Mouse (Mus musculus) kidney, postnatal 36 days (tissue): Measurements from ENCODE around the gene Ddc.

Experiments
- DNase-seq, 2 experiments: peaks; one replicate each; pipeline ENCODE4 v3.0.0; 2021 to 2022; ENCODE audit warnings: mixed read lengths in 2 of 2

Gene Ddc

DNA sequence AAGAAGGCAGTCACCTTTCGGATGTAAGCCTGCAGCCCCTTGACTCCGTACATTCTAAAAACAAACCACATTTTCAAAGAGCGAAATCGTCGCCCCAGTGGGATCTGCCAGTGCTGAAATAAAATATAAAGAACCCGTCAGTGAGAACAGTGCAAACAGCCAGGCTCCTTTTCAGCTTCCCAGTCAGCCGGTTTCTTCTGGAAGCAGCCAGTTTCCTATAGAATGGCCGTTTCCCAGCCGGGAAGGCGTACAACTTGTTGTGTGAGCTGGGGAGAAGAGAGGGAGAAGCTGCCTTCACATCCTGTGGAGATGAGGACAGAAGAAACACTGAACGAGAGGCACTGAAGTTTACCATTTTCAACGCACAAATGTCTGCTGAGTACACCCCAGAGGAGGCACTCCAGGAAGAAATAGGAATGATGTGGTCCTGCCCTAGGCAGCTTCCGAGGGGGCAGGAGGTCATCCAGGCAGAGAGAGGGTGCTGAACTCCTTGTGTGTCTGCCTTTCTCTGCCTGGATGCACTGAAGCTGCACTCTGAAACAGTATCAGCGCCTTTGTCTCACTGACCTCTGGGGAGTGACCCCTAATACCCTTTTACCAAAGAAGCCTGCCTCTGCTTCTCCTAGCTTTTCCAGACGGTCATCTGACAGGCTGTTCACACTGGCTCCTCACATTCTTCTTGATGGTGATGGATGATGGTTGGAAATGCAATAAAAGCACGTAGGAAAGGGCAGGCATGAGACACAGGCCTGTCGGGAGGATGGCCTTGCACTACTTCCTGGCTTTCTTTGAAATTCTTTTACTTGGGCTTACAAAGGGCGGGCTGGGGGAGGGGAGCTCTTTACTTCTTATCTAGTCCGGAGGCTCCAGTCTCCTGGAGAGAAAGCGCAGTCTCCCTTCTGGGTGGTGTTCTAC is 75.5 kb downstream of the Ddc start:
- peak in 1 of 2 experiments; percentile 34 for DNase-seq

DNA sequence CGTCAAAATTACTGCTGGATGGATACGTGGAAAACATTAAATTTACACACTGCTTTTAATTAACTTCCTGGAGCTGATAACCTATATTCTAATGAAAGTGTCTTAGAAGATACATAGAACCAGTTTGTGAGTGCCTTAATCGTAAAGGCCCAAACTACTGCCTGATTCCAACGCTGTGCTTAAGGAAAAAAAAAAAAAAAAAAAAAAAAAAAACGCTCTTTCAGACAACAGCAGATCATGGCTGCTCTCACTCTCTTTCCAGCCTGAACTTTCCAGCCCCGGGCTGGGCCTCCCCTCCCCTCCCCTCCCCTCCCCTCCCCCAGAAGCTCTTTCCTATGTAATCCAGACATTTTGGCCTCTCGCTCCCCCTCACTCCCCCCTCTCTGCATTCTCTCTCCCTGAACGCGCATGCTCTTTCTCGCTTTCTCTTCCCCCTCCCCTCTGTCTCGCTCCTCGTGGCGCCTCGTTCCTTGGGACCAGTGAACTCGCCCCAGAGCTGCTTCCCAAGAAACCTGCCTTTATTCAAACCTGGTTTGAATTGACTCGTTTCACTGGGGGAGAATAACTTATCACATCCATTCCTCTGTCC is 76.5 kb downstream of the Ddc start:
- peak in 1 of 2 experiments; percentile 43 for DNase-seq

DNA sequence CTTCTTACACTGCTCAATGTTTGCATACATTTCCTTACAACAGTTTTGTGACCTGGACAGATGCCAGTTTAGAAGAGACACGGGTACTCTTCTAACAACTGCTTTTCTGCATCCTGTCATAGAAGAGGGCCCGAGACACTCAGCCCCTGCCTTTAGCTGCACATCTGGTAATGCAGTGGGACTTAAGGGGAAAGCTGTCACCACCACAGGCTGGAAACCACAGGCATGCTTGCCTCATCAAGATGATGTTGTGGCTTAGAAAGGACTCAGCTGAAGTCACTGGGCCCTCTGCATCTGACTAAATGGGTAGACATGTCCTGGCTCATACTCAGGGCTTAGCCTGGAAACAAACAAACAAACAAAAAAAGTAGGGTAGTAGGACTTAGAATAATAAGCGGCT is 77.2 kb downstream of the Ddc start:
- no peak for DNase-seq

DNA sequence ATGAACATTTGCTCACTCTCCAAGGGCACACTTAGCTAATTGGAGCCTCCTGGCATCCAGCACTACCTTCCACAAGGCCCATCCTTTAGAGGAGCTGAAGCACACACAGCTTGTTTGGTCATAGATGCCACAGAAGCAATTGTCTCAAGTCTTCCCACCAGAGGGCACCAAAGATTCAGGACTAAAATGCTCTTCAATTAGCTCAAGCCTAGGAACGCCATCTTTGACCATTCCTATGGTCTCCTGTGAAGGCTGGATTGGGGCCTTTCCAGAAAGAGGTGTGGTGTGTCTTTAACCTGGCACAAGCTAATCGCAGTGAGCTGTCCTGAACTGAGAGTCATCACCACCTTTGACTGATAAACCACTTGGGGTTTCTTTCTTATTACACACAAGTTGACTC is 77.7 kb downstream of the Ddc start:
- DNase-seq: peak; percentile 81 to 83

DNA sequence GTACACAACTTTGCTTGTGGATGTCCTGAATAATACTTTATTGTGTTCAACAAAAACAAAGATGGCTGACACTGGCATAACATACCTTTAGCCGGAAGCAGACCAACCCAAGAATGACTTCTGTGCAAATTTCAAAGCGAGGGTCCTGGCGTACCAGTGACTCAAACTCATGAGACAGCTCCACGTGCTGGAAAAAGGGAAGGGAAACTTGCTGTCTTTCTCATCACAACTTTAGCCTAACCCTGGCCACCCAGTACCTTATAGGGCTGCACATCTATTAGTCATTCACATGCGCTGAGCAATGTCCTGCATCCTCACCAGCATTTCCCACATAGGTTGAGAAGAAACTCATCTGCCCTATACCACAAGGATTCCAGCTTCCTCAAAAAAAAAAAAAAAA is 78.7 kb downstream of the Ddc start:
- DNase-seq: no peak

DNA sequence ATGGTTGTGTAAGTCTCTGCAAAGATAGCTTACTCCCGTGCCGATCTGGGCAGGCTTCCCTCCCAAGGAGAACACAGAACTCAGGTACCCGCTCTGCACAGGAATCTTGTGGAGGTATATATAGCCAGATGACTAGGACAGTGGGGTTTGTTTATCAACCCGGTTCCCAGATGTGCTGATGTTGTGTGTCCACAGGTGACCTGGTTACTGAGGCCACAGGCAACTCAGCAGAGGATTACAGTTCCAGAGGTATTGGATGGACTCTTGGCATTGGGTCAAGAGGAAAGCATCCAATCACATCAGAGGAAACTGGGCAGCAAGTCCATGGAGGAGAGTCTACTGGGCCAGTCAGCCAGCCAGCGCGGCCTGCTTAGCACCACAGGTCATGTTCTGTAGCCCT is 79.1 kb downstream of the Ddc start:
- peak in 1 of 2 experiments; percentile 33 for DNase-seq

DNA sequence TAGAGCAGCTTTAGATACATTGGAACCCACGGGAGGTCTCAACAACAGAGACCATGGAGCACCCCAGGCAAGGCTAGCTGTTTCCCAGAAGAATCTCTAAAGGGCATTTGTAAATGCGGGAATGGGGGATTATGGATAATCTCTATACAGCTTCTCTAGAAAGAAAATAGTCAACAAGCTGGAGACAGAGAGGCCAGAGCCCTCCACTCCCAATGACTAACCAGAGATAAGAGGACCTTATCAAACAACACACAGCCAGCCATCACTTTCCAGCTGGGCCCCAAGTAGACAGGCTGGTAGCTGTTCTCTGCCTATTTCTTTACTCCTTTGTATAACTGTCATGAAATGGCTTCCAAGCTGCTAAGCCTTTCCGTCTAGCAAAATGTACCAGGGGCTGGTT is 82.2 kb downstream of the Ddc start:
- no peak for DNase-seq

DNA sequence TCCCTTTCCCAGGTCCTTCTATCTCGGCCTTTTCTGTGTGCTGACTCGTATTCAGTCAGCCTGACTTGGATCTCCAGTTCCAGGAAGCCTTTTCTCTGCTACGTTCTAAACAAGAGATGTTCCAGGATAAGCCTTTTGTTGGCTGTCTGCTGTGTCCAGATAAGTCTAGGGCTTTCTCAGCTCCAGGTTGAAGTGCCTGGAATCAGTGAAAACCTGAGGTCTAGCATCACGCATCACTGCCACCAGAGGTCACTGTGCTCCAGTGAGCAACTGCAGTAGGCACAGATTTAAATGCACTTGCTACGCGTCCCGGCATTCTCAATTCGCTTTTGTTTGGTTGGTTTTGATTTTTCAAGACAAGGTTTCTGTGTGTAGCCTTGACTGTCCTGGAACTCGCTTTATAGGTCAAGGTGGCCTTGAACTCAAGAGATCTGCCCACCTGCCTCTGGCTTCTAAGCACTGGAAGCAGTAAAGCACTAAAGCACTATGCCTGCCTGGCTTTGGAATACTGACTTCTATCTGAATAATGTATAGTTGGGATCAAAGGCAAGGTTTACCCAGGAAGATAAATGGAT is 86.0 kb downstream of the Ddc start:
- DNase-seq: peak; percentile 73 to 87

DNA sequence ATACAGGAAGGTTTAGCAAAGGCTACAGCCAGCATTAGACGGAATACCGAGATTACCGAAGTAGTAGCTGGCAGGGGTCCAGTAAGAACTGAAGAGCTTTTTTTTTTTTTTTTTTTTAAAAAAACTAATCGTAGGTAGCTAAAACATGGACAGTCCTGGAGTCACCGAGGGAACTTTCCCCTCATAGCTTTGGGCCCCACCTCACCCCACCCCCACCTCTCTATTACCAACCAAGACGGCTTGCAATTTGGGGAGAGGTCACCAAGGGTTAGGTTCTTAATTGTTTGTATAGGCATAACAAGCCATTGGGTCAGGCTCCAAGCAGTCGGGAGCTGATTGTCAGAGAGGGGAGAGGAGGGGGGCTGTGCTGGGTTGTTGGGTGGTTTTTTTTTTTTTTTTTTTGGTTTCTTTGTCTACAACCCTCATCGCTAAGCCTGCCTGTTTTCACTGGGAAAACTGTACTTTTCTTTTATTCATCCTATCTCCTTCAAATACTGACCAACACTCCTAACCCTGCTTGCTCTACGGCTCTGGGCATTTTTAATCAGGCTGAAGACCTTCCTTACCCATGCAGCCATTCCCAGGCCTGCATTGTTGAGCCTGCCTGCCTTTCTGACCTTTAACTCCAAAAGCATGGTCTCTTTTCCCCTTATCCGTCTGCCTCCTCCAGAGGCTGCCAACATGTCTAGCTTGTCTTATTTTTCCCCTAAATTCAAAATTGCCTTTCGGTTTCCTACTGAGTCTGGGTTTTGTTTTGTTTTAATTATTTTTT is 88.4 kb downstream of the Ddc start:
- DNase-seq: no peak

DNA sequence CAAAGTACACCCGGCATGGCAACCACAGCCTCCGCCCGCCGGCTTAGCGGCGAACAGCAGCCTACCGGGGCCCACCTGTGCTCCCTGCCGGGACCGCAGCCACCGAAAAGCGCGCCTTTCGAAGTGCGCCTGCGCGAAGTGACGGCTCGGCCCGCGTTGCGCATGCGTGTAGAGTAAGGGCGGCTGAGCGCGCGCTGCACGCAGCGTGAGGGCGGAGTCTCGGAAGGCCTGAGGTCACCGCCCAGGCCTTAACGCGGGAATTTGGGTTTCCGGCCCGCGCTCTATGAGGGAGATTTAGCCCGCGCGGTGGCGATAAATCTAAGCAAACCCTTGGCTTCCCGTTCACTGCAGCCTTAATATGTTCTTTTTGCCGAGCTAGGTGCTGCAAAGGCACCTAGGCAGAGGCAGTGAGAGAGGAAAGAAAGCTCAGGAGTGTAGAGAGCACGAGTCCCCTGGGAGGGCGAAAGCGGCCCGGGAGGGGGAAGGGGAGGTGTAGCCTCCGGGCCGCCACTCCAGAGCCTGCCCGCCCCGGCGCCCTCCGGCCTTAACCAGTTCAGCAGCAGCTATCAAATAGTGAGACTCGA is 89.0 kb downstream of the Ddc start, which contains the start of gene Fignl1:
Gene Fignl1 (minus strand): TSS at position 143 of the 584 bp plus-strand sequence.
- DNase-seq: peak; percentile 95 to 98

DNA sequence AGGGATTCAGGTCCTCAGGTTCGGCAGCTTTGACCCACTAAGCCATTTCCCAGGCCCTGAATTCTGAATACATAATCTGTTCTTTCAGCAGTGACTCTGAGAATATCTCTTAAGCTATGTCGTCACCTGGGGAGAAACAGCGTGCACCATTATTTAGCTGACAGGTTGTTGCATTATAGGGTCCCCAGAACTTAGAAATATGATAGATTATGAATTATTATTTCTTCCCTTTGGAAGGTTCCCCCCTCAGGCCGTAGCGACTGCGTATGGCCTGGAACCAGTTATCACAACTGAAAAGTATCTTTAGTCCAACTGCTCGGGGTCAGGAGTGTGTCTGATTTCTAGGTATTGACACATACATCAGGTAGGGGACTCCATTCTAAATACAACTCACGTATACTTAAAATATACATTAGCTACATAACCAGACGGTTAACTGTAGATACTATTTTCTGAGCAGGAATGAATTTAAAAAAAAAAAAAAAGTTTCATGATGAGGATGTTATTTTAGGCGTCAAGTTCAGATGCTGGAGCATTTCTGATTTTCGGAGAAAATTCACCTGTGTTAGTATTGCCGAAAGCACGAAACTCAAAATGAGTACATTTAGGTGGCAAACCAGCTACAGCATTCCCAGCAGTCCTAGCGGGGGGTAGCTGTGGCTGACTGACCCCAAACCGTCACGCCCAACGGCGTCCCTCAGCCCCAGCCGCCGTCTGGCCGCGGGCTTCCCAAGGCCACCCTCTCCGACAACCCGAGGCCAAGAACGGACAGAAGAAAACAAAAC is 89.7 kb downstream of the Ddc start:
- no peak for DNase-seq

DNA sequence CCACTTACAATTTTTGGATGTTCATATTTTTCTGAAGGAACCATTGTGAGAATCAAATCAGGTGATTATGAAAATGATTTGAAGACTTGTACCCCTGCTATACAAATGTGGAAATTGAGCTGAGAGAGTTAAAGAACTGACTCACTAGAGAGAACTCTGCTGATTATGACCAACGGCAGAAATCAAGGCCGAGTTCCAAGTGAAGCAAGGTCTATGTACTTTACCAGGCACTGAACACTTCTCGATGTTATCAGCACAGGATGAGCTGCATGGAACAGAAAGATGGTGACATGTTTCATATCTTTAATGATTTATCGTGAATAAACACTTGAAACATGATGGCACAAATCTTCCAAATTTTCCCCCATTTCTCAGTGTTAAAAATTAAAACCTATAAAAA is 92.0 kb downstream of the Ddc start:
- no peak for DNase-seq

DNA sequence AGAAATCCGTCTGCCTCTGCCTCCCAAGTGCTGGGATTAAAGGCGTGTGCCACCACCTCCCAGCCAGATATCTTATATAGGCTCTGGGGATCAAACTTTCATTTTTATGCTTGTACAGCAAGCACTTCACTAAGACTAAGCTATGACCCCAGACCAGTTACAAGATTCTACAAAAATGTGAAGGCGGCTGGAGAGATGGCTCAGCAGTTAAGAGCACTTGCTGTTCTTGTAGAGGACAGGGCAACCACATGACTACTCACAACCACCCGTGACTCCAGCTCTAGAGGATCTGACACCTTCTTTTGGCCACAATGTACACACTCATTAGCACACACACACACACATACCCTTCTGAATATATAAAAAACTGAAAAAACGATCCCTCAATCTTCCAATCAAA is 93.5 kb downstream of the Ddc start:
- DNase-seq: no peak

DNA sequence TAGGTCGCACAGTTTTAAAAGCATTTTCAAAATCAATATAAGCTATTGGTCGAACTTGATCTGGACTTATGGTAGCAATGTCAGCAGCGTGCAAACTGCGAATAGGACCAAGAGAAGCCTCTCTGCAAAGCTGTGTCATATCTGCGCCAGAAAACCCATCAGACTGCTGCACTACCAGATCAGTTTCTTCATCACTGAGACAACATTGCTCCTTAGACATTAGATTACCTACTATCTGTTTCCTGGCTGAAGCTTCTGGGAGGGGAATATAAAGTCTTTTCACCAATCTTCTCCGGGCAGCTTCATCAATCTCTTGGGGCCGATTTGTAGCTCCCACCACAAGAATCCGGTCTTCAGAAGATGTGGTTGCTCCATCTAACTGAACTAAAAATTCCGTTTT is 96.9 kb downstream of the Ddc start:
- no peak for DNase-seq

DNA sequence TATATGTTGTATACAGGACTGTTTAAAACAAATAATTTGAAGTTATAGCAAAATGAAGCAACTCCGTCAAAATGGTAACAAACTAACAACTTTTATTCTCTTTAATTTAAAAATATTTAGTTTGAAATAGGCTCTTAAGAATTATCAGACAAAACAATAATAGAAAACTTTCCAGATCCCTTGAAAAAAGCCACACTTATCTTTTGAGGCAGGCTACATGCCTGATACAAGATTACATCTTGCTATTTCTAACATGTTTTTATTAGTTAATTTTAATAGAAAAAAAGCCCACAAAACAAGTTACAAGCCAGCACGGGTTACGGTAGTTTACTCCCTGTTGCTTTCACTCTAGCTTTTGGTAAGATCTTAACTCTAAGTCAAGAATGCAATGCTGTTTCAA is 97.6 kb downstream of the Ddc start:
- no peak for DNase-seq

DNA sequence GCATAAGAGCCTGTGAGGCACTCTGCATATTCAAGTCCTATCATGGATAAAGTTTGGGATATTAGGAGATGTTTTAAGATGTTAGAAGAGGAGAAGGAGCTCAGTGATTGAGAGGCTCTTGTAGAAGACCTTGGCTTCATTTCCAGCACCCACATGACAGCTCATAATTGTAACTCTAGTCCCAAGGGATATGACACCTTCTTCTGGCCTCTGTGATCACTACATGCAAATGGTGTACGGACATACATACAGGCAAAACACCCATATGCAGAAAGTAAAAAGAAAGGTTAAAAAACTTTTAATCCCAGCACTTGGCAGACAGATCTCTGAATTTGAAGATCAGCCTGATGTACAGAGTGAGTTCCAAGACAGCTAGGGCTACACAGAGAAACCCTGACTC is 99.3 kb downstream of the Ddc start:
- no peak for DNase-seq

DNA sequence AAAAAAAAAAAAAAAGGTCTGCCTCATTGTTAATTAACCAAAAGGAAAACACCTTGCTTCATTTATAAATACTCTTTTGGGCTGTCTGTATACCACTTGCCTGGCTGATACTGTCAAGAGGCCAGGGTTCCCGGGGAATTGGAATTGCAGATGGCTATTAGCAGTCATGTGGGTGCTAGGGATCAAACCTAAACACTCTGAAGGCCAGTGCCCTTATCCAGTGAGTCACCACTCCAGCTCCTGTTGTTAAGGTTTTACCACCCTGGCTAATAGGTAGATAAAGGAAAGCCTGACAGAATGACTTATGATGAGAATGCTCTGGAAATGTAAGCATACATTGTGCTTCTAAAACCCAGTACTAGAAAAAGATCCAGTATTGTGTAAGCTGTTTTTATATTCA is 103.3 kb downstream of the Ddc start:
- DNase-seq: no peak

DNA sequence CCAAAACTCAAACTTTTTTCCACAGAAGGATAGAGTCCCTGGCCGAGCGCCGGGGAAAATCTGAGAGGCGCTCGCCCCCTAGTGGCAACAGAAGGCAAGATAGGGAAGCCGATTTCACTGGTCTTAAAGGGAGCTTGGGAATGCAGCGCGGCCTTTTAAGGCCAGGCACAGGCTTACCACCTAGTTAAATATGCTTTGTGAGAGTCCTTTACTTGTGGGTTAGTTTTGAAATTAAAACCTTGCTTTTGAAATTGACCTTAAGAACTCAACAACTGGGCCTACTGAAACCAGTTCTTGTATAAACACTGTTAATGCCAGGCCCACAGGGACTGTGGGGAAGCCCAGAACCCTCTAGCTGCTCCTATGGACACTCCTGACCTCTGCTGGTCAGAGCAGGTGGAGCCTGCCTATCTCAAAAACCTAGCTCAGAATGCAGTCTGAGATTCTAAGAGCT is 109.4 kb downstream of the Ddc start:
- peak; percentile 75 to 88 for DNase-seq

DNA sequence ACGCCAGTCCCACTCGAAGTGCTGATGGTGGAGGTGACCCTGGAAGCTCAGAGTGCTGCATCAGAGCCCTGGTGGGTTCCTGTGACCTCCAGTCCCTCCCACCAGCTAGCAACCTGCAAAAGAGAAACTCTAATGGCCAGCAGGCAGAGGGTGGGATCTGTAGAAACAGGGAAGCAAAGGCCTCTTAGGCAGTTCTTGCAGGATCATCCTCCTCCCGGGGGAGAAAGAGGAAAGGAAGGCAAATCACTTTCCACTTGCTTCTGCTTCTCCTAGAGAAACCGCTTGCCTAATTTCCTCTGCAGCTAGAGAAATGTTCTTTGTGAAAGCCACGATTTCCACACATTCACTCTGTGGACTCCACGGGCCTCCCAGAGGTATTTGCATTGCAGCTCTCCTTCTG is 112.5 kb downstream of the Ddc start:
- DNase-seq: no peak

DNA sequence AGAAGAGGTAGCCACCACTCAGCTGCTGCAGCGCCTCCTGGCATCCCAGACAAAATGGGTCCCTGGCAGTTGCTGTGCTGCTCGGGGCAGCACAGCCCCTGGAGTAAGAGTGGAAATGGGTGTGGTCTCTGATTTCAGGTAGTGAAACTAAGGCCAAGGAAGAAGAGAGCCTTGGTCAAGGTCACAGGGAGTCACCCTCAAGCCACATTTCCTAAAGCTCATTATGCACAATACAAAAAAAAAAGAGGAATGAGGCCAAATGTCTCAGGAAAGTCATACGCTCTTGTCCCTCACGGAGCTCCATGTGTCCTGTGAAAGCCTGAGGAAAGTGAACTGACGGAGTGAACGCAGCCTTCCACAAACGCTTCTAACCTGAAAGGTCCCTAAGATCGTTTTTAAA is 116.2 kb downstream of the Ddc start:
- DNase-seq: no peak

DNA sequence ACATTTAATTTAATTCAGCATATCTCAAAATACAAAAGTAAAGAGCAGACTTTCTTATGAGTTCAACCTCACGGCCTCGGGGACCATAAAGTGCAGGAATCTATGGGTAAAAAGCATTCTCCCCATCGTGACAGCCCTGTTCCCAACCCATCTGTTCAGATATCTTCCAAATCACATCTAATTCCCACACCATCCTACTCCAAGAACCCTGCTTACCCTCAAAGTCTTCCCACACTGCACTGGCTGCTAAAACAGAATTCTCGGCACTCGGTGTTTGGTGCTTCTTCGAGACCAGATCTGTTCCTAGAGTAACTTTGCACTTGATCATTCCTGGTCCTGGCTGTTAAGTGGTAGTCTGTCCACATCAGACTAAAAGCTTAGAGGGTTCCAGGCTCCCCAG is 119.6 kb downstream of the Ddc start:
- no peak for DNase-seq

DNA sequence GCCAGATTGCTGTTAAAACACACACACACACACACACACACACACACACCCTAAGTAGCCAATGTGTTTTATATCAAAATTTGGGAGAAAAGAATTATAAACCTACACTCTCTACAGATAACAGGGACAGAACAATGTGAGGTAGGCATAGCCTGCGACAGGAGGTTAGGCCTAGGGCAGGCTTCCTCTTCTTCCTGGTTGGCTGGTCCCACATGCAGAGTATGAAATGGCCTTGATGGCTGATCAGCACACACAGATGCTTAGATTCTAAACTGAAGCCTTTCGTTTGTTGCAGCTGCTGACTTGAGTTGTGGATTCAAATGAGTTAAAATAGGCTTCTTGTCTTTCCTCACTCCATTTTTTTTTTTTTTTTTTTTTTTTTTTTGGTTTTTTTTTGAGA is 120.1 kb downstream of the Ddc start:
- DNase-seq: no peak
